Mouse (Mus musculus) neural tube, embryonic 13.5 days (tissue): ENCODE data around the gene Sox5. TPM values are rescaled to one million over a fixed set of nuclear protein-coding genes. Genes with fewer than 3 reads are reported as not detected.

Experiments used
- ATAC-seq: fragments of 200-750 bp; cut with Nextera tagmentation; 2 replicates; pipeline ENCODE4 v1.8.0; 2017; ENCODE audit warnings: low read depth, mild to moderate bottlenecking, moderate TSS enrichment, moderate library complexity
- H3K27ac ChIP-seq: fragments of 300-500 bp; sonication (generic); replicated peaks from 2 replicates; pipeline ENCODE4 v1.5.1; 2015; ENCODE audit warnings: moderate library complexity, mild to moderate bottlenecking, inconsistent platforms
- H3K27me3 ChIP-seq: fragments of 300-500 bp; sonication (generic); 2 replicates; pipeline ENCODE4 v1.6.1; 2015; ENCODE audit warnings: mild to moderate bottlenecking, inconsistent platforms
- H3K36me3 ChIP-seq: fragments of 300-500 bp; sonication (generic); 2 replicates; pipeline ENCODE4 v1.6.1; 2015; ENCODE audit warnings: mild to moderate bottlenecking, inconsistent platforms
- H3K4me1 ChIP-seq: fragments of 300-500 bp; sonication (generic); replicated peaks from 2 replicates; pipeline ENCODE4 v1.6.1; 2015; ENCODE audit warnings: inconsistent platforms
- H3K4me2 ChIP-seq: fragments of 300-500 bp; sonication (generic); 2 replicates; pipeline ENCODE4 v1.6.1; 2015; ENCODE audit warnings: inconsistent platforms, mild to moderate bottlenecking, moderate library complexity
- H3K4me3 ChIP-seq: fragments of 300-500 bp; sonication (generic); 2 replicates; pipeline ENCODE4 v1.5.1; 2015; ENCODE audit warnings: mild to moderate bottlenecking, inconsistent platforms
- H3K9ac ChIP-seq: fragments of 300-500 bp; sonication (generic); 2 replicates; pipeline ENCODE4 v1.6.1; 2015; ENCODE audit warnings: moderate library complexity, mild to moderate bottlenecking, inconsistent platforms
- H3K9me3 ChIP-seq: fragments of 300-500 bp; sonication (generic); 2 replicates; pipeline ENCODE4 v1.6.1; 2016; ENCODE audit warnings: inconsistent platforms
- WGBS: fragments of 180-500 bp; shearing (Covaris S2); methylation state at CpG from one replicate; pipeline ENCODE4 v1.1.7; 2015; 5-methylcytosine and 5-hydroxymethylcytosine counted together
- polyA plus RNA-seq: library from polyadenylated mRNA; unstranded; fragments of >200 nt; fragmentation: Nextera tagmentation; extraction: Ambion mirVana; gene quantifications from 2 replicates; pipeline ENCODE4 v1.2.1, GENCODE M21; 2015

Gene Sox5
- polyA plus RNA-seq, 1 experiment from 2014 or later, result 24.8 TPM

- H3K27ac ChIP-seq, result no peak overlapping the region
- H3K36me3 ChIP-seq, result no peaks in the 10 kb centered on the region
- ATAC-seq, result no peak
- H3K4me1 ChIP-seq, result no peaks in the 10 kb centered on the region
- no peak overlapping the region for H3K4me3 ChIP-seq
- WGBS, result 74% methylated on average over 6 of the region's 6 CpGs
- no peaks in the 10 kb centered on the region for H3K27me3 ChIP-seq
- no peak overlapping the region for H3K9ac ChIP-seq
- no peaks in the 10 kb centered on the region for H3K9me3 ChIP-seq
- no peak overlapping the region for H3K4me2 ChIP-seq
Measured at GRCm38 (mm10) chr6:143825086-143825485, 956.7 kb downstream of the Sox5 start.

GRCm38 (mm10) chr6:143788446-143788845, 993.3 kb downstream of the Sox5 start:
- H3K9ac ChIP-seq, result no peak overlapping the region
- no peaks in the 10 kb centered on the region for H3K4me1 ChIP-seq
- WGBS, result 95% methylated on average over 2 of the region's 2 CpGs
- no peak overlapping the region for H3K4me3 ChIP-seq
- ATAC-seq, result no peak
- H3K36me3 ChIP-seq, result no peaks in the 10 kb centered on the region
- no peak overlapping the region for H3K27ac ChIP-seq
- H3K9me3 ChIP-seq, result no peaks in the 10 kb centered on the region
- H3K27me3 ChIP-seq, result no peaks in the 10 kb centered on the region
- no peak overlapping the region for H3K4me2 ChIP-seq

GRCm38 (mm10) chr6:143787360-143787759, 994.4 kb downstream of the Sox5 start:
- WGBS, result 82% methylated on average over 5 of the region's 5 CpGs
- Histone ChIP-seq H3K9me3 (no peaks in the 10 kb centered on the region), H3K27ac (no peak overlapping the region), H3K4me1 (no peaks in the 10 kb centered on the region), H3K4me3 (no peak overlapping the region), H3K27me3 (no peaks in the 10 kb centered on the region), H3K36me3 (no peaks in the 10 kb centered on the region), H3K9ac (no peak overlapping the region), H3K4me2 (no peak overlapping the region)
- ATAC-seq, result no peak

GRCm38 (mm10) chr6:143785685-143786084, 996.1 kb downstream of the Sox5 start:
- H3K9me3 ChIP-seq, result no peaks in the 10 kb centered on the region
- H3K4me3 ChIP-seq, result no peak overlapping the region
- H3K36me3 ChIP-seq, result no peaks in the 10 kb centered on the region
- 67% methylated on average over 4 of the region's 4 CpGs for WGBS
- no peak overlapping the region for H3K4me2 ChIP-seq
- H3K4me1 ChIP-seq, result no peaks in the 10 kb centered on the region
- no peak for ATAC-seq
- no peaks in the 10 kb centered on the region for H3K27me3 ChIP-seq
- no peak overlapping the region for H3K27ac ChIP-seq
- H3K9ac ChIP-seq, result no peak overlapping the region
